Mouse (Mus musculus) limb, embryonic 14.5 days (tissue): ENCODE data around the gene Pam. TPM values are rescaled to one million over a fixed set of nuclear protein-coding genes. Genes with fewer than 3 reads are reported as not detected.

Experiments used
- ATAC-seq: fragments of 200-750 bp; cut with Nextera tagmentation; 2 replicates; pipeline ENCODE4 v1.8.0; 2017; ENCODE audit warnings: low read depth, moderate number of reproducible peaks, moderate TSS enrichment; ENCODE audit not compliant: low FRiP score
- DNase-seq: peaks from one replicate; pipeline ENCODE4 v3.0.0-alpha.2; 2015; ENCODE audit warnings: low spot score
- H3K27ac ChIP-seq: fragments of 300-500 bp; sonication (generic); replicated peaks from 2 replicates; pipeline ENCODE4 v1.5.1; 2014; ENCODE audit warnings: low read depth, mild to moderate bottlenecking, low read length, moderate library complexity, mixed read lengths
- H3K27me3 ChIP-seq: fragments of 300-500 bp; sonication (generic); 2 replicates; pipeline ENCODE4 v1.6.1; 2014; ENCODE audit warnings: low read length, mixed read lengths; ENCODE audit not compliant: control insufficient read depth, insufficient read depth
- H3K36me3 ChIP-seq: fragments of 300-500 bp; sonication (generic); 2 replicates; pipeline ENCODE4 v1.6.1; 2014; ENCODE audit warnings: mild to moderate bottlenecking, low read length, moderate library complexity, mixed read lengths; ENCODE audit not compliant: control insufficient read depth, insufficient read depth
- H3K4me1 ChIP-seq: fragments of 300-500 bp; sonication (generic); 2 replicates; pipeline ENCODE4 v1.6.1; 2014; ENCODE audit warnings: antibody characterized with exemption, low read length, mixed read lengths; ENCODE audit not compliant: control insufficient read depth, insufficient read depth
- H3K4me2 ChIP-seq: fragments of 300-500 bp; sonication (generic); replicated peaks from 2 replicates; pipeline ENCODE4 v1.6.1; 2014; ENCODE audit warnings: low read depth, mild to moderate bottlenecking, low read length, moderate library complexity; ENCODE audit not compliant: severe bottlenecking
- H3K4me3 ChIP-seq: fragments of 300-500 bp; sonication (generic); replicated peaks from 2 replicates; pipeline ENCODE4 v1.5.1; 2014; ENCODE audit warnings: low read length
- H3K9ac ChIP-seq: fragments of 300-500 bp; sonication (generic); 2 replicates; pipeline ENCODE4 v1.6.1; 2014; ENCODE audit warnings: mild to moderate bottlenecking, low read depth, low read length, moderate library complexity; ENCODE audit not compliant: severe bottlenecking
- H3K9me3 ChIP-seq: fragments of 300-500 bp; sonication (generic); 2 replicates; pipeline ENCODE4 v1.6.1; 2016; ENCODE audit warnings: low read length; ENCODE audit not compliant: control insufficient read depth
- POLR2A ChIP-seq: fragments of 200-500 bp; IDR thresholded peaks from 2 replicates; pipeline ENCODE4 v1.8.0; 2012; ENCODE audit warnings: inconsistent platforms, mild to moderate bottlenecking, moderate library complexity, borderline replicate concordance; ENCODE audit not compliant: insufficient read depth, insufficient read length; ENCODE audit errors: extremely low read depth
- WGBS: fragments of 180-500 bp; shearing (Covaris S2); extraction: QIAGEN DNeasy Blood & Tissue Kit; methylation state at CpG from one replicate; pipeline ENCODE4 v1.1.7; 2014; 5-methylcytosine and 5-hydroxymethylcytosine counted together
- polyA plus RNA-seq, 2 experiments: library from polyadenylated mRNA; depleted of rRNA in 1 of 2; stranded (reverse) in 1 of 2; unstranded in 1 of 2; fragments of >200 nt; fragmentation: Nextera tagmentation in 1 of 2; extraction: Ambion mirVana in 1 of 2; gene quantifications; 2 replicates each; pipeline versions ENCODE4 v1.2.1 to v1.2.3; 2012 to 2014

Pam gene
- polyA plus RNA-seq, 2 experiments = 37.8 to 54.1 TPM

GRCm38 (mm10) chr1:97821282-97821681 lies 274.2 kb downstream of the Pam start:
- ATAC-seq (no peak), DNase-seq (no peak)
- no peaks in the 10 kb centered on the region for H3K4me1 ChIP-seq
- H3K9ac ChIP-seq = no peak overlapping the region
- H3K4me2 ChIP-seq = no peak overlapping the region
- WGBS = 85% methylated on average over 3 of the region's 3 CpGs
- no peaks in the 10 kb centered on the region for H3K9me3 ChIP-seq
- no peaks in the 10 kb centered on the region for H3K36me3 ChIP-seq
- no peak overlapping the region for H3K27ac ChIP-seq
- H3K27me3 ChIP-seq = no peaks in the 10 kb centered on the region
- TF ChIP-seq POLR2A = no peak
- no peak overlapping the region for H3K4me3 ChIP-seq

GRCm38 (mm10) chr1:97809255-97809912 lies 286.1 kb downstream of the Pam start:
- no peaks in the 10 kb centered on the region for H3K36me3 ChIP-seq
- no peaks in the 10 kb centered on the region for H3K27me3 ChIP-seq
- H3K9me3 ChIP-seq = no peaks in the 10 kb centered on the region
- WGBS = 35% methylated on average over 2 of the region's 2 CpGs
- DNase-seq (peak; percentile 55), ATAC-seq (no peak)
- no peak overlapping the region for H3K9ac ChIP-seq
- no peak overlapping the region for H3K27ac ChIP-seq
- no peak overlapping the region for H3K4me2 ChIP-seq
- no peaks in the 10 kb centered on the region for H3K4me1 ChIP-seq
- H3K4me3 ChIP-seq = no peak overlapping the region
- TF ChIP-seq POLR2A = no peak

GRCm38 (mm10) chr1:97804520-97804919 lies 290.9 kb downstream of the Pam start:
- no peak overlapping the region for H3K4me3 ChIP-seq
- H3K27me3 ChIP-seq = no peaks in the 10 kb centered on the region
- no peak for DNase-seq
- H3K9me3 ChIP-seq = no peaks in the 10 kb centered on the region
- no peak for TF ChIP-seq POLR2A
- no peak overlapping the region for H3K27ac ChIP-seq
- no peak for ATAC-seq
- H3K4me1 ChIP-seq = no peaks in the 10 kb centered on the region
- H3K36me3 ChIP-seq = no peaks in the 10 kb centered on the region
- H3K9ac ChIP-seq = no peak overlapping the region
- H3K4me2 ChIP-seq = no peak overlapping the region

- TF ChIP-seq POLR2A = no peak
- no peak for ATAC-seq
- no peak overlapping the region for H3K27ac ChIP-seq
- H3K4me1 ChIP-seq = no peaks in the 10 kb centered on the region
- no peaks in the 10 kb centered on the region for H3K36me3 ChIP-seq
- H3K4me3 ChIP-seq = no peak overlapping the region
- H3K9ac ChIP-seq = no peak overlapping the region
- H3K27me3 ChIP-seq = no peaks in the 10 kb centered on the region
- peak; percentile 42 for DNase-seq
- 44% methylated on average over 4 of the region's 4 CpGs for WGBS
- no peak overlapping the region for H3K4me2 ChIP-seq
- H3K9me3 ChIP-seq = no peaks in the 10 kb centered on the region
Measured at GRCm38 (mm10) chr1:97802207-97802902, 293.1 kb downstream of the Pam start.

GRCm38 (mm10) chr1:97795936-97796335 lies 299.5 kb downstream of the Pam start:
- ATAC-seq (no peak), DNase-seq (no peak)
- Histone ChIP-seq H3K4me2 (no peak overlapping the region), H3K4me3 (no peak overlapping the region), H3K27ac (no peak overlapping the region), H3K4me1 (no peaks in the 10 kb centered on the region), H3K9ac (no peak overlapping the region), H3K9me3 (no peaks in the 10 kb centered on the region), H3K36me3 (no peaks in the 10 kb centered on the region), H3K27me3 (no peaks in the 10 kb centered on the region)
- WGBS = 77% methylated on average over 9 of the region's 9 CpGs
- no peak for TF ChIP-seq POLR2A
